Mouse (Mus musculus) C2C12 (cell line): ENCODE measurements around the gene Sept8. TPM values are rescaled to one million over a fixed set of nuclear protein-coding genes. Genes with fewer than 3 reads are reported as not detected.

Experiments
- H3K27me3 ChIP-seq: one replicate; pipeline ENCODE4 v1.6.1; 2011; ENCODE audit not compliant: control insufficient read depth, insufficient read depth, insufficient read length
- H3K36me3 ChIP-seq: one replicate; pipeline ENCODE4 v1.6.1; 2011; ENCODE audit not compliant: control insufficient read depth, insufficient read depth
- H3K4me3 ChIP-seq: one replicate; pipeline ENCODE4 v1.5.1; 2011; ENCODE audit warnings: mild to moderate bottlenecking, control low read depth; ENCODE audit not compliant: poor library complexity, insufficient read depth, severe bottlenecking
- H3K79me2 ChIP-seq: one replicate; pipeline ENCODE4 v1.6.1; 2011; ENCODE audit not compliant: control insufficient read depth, insufficient read depth
- H3K79me3 ChIP-seq: one replicate; pipeline ENCODE4 v1.6.1; 2011; ENCODE audit warnings: low read depth, control low read depth
- H3ac ChIP-seq: one replicate; pipeline ENCODE3; 2011; ENCODE audit warnings: low read depth; ENCODE audit not compliant: control insufficient read depth, insufficient read length
- CEBPB ChIP-seq: IDR thresholded peaks from one replicate; pipeline ENCODE4 v1.6.1; 2011; ENCODE audit warnings: low read depth, mild to moderate bottlenecking, control low read depth, moderate library complexity
- CTCF ChIP-seq: IDR thresholded peaks from one replicate; pipeline ENCODE4 v1.5.1; 2011; ENCODE audit not compliant: control insufficient read depth, insufficient read depth, insufficient read length
- FOSL1 ChIP-seq: IDR thresholded peaks from one replicate; pipeline ENCODE4 v1.8.0; 2011; ENCODE audit warnings: mild to moderate bottlenecking, low read length; ENCODE audit not compliant: poor library complexity, insufficient read depth, severe bottlenecking
- MAX ChIP-seq: IDR thresholded peaks from one replicate; pipeline ENCODE4 v1.6.1; 2011; ENCODE audit warnings: mild to moderate bottlenecking, control low read depth
- MYOD1 ChIP-seq: IDR thresholded peaks from one replicate; pipeline ENCODE4 v1.6.1; 2011; ENCODE audit warnings: low read depth; ENCODE audit not compliant: control insufficient read depth, insufficient read length
- MYOG ChIP-seq: IDR thresholded peaks from one replicate; pipeline ENCODE4 v1.6.1; 2011; ENCODE audit not compliant: control insufficient read depth, insufficient read length; ENCODE audit errors: extremely low read depth
- USF1 ChIP-seq: IDR thresholded peaks from one replicate; pipeline ENCODE4 v1.6.1; 2011; ENCODE audit warnings: low read depth, mild to moderate bottlenecking, control low read depth, moderate library complexity
- polyA plus RNA-seq: library from polyadenylated mRNA; unstranded; fragments of >200 nt; fragmentation: generic; extraction: Trizol; gene quantifications from one replicate; pipeline ENCODE4 v1.2.1, GENCODE M21; 2012; ENCODE audit warnings: missing spikeins

Gene Sept8
- polyA plus RNA-seq, 1 experiment: 32.7 TPM

GRCm38 (mm10) chr11:53540394-53540793 lies 21.3 kb downstream of the Sept8 start:
- Histone ChIP-seq H3ac (no peak overlapping the region), H3K4me3 (no peak overlapping the region), H3K36me3 (peaks cover 54% of the 10 kb centered on the region), H3K79me2 (no peaks in the 10 kb centered on the region), H3K79me3 (no peaks in the 10 kb centered on the region), H3K27me3 (no peaks in the 10 kb centered on the region)
- no peak for TF ChIP-seq CTCF
- TF ChIP-seq CEBPB: no peak
- TF ChIP-seq MAX: no peak
- no peak for TF ChIP-seq MYOD1
- TF ChIP-seq MYOG: no peak
- TF ChIP-seq FOSL1: no peak
- TF ChIP-seq USF1: no peak

- no peaks in the 10 kb centered on the region for H3K27me3 ChIP-seq
- no peaks in the 10 kb centered on the region for H3K79me2 ChIP-seq
- no peak overlapping the region for H3ac ChIP-seq
- TF ChIP-seq MYOD1: no peak
- no peak for TF ChIP-seq FOSL1
- no peak for TF ChIP-seq CEBPB
- no peak for TF ChIP-seq MAX
- no peak for TF ChIP-seq MYOG
- TF ChIP-seq USF1: no peak
- TF ChIP-seq CTCF: no peak
- no peaks in the 10 kb centered on the region for H3K79me3 ChIP-seq
- H3K36me3 ChIP-seq: peaks cover 47% of the 10 kb centered on the region
- H3K4me3 ChIP-seq: no peak overlapping the region
Measured at GRCm38 (mm10) chr11:53541222-53541621, 22.2 kb downstream of the Sept8 start.

- H3K79me3 ChIP-seq: no peaks in the 10 kb centered on the region
- no peak overlapping the region for H3K4me3 ChIP-seq
- no peaks in the 10 kb centered on the region for H3K79me2 ChIP-seq
- no peak overlapping the region for H3ac ChIP-seq
- no peak for TF ChIP-seq CTCF
- TF ChIP-seq MYOG: no peak
- TF ChIP-seq CEBPB: no peak
- no peak for TF ChIP-seq USF1
- no peak for TF ChIP-seq FOSL1
- TF ChIP-seq MAX: no peak
- no peak for TF ChIP-seq MYOD1
- peaks cover 35% of the 10 kb centered on the region for H3K36me3 ChIP-seq
- no peaks in the 10 kb centered on the region for H3K27me3 ChIP-seq
Measured at GRCm38 (mm10) chr11:53543021-53543420, 24.0 kb downstream of the Sept8 start.

GRCm38 (mm10) chr11:53546271-53546670 lies 27.2 kb downstream of the Sept8 start:
- H3K27me3 ChIP-seq: no peaks in the 10 kb centered on the region
- H3K4me3 ChIP-seq: no peak overlapping the region
- no peak for TF ChIP-seq FOSL1
- no peak for TF ChIP-seq CTCF
- no peak for TF ChIP-seq MAX
- no peak for TF ChIP-seq USF1
- no peak for TF ChIP-seq MYOD1
- no peak for TF ChIP-seq MYOG
- no peak for TF ChIP-seq CEBPB
- H3K79me2 ChIP-seq: no peaks in the 10 kb centered on the region
- peaks cover 23% of the 10 kb centered on the region for H3K36me3 ChIP-seq
- H3K79me3 ChIP-seq: no peaks in the 10 kb centered on the region
- H3ac ChIP-seq: no peak overlapping the region

DNA sequence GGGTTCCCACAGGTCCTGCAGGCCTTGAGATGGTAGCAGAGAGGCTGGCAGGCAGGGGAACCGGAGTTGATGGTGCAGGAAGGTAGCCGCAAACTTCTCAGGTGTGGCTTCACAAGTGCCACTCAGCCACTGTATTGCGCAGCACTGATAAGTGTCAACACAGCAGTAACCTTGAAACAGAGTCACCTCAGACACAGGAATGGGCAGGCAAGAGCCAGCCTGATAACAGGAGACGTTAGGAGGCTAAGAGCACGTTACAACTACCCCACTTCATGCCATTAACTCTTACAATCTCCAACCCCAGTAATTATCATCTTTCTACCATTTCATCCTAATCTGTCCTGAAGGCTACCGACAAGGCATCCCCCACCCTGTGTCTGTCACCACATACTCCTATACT lies 28.5 kb downstream of the Sept8 start:
- Histone ChIP-seq H3K79me2 (no peaks in the 10 kb centered on the region), H3ac (no peak overlapping the region), H3K4me3 (no peak overlapping the region), H3K27me3 (no peaks in the 10 kb centered on the region), H3K79me3 (no peaks in the 10 kb centered on the region), H3K36me3 (peaks cover 11% of the 10 kb centered on the region)
- TF ChIP-seq CEBPB: no peak
- TF ChIP-seq MYOG: no peak
- no peak for TF ChIP-seq MAX
- no peak for TF ChIP-seq MYOD1
- no peak for TF ChIP-seq FOSL1
- no peak for TF ChIP-seq USF1
- TF ChIP-seq CTCF: no peak

GRCm38 (mm10) chr11:53548036-53548605 lies 29.1 kb downstream of the Sept8 start:
- Histone ChIP-seq H3K79me3 (no peaks in the 10 kb centered on the region), H3K4me3 (no peak overlapping the region), H3K36me3 (peaks cover 5% of the 10 kb centered on the region), H3ac (no peak overlapping the region), H3K79me2 (no peaks in the 10 kb centered on the region), H3K27me3 (no peaks in the 10 kb centered on the region)
- TF ChIP-seq MYOD1 (no peak), MAX (no peak), USF1 (no peak), FOSL1 (no peak), CEBPB (no peak), CTCF (no peak), MYOG (no peak)
